Comparison of ENCODE assay signal across 8 mouse cellular contexts in genomic region chr11:75453991-75454930, GRCm38 (mm10). TPM values are rescaled to one million over a fixed set of nuclear protein-coding genes. Genes with fewer than 3 reads are reported as not detected.
A peak's percentile ranks its signal among the peaks of the same experiment; 100 is the strongest.
DNase-seq lines count a peak whose midpoint lies in the region; ATAC-seq and TF ChIP-seq lines count a peak whose summit lies in the region.

Wdr81 (minus strand) TSS chr11:75454717.

- WGBS in lung, embryonic 14.5 days, result 2% methylated on average over 56 of the region's 56 CpGs
- 1% methylated on average over 56 of the region's 56 CpGs for WGBS in olfactory bulb, adult 2 months

- TF ChIP-seq CTCF in layer of hippocampus, adult 2 months (conservative IDR thresholded peaks at IDR 0.05), result peak; percentile 64
- peak; percentile 64 for TF ChIP-seq CTCF in lung, embryonic 14.5 days (IDR thresholded peaks at IDR 0.05; ENCODE audit: low read depth)
- TF ChIP-seq CTCF in olfactory bulb, adult 2 months (IDR thresholded peaks at IDR 0.05; ENCODE audit: insufficient read depth, low read depth, low read length), result peak; percentile 28; the same call in 1 of the 2 replicates

- peak; percentile 94 for ATAC-seq in lung, embryonic 14.5 days (ENCODE audit: insufficient read depth)

- peak within 1 kb of the TSS; percentile 67 for H3K4me3 ChIP-seq in layer of hippocampus, adult 2 months
- peak within 1 kb of the TSS; percentile 62 for H3K4me3 ChIP-seq in lung, embryonic 14.5 days (ENCODE audit: low read depth, low read length)
- peak within 1 kb of the TSS; percentile 71 for H3K4me3 ChIP-seq in olfactory bulb, adult 2 months (ENCODE audit: insufficient read depth, low read depth, low read length)

- H3K9me3 ChIP-seq in lung, embryonic 14.5 days (ENCODE audit: low read depth, low read length), result no peaks in the 10 kb centered on the region

- peak; percentile 72 for TF ChIP-seq POLR2A in olfactory bulb, adult 2 months (IDR thresholded peaks at IDR 0.05; ENCODE audit: insufficient read depth, low read depth, low read length)

- peak; percentile 89 for DNase-seq in MN1 (ENCODE audit: low spot score)
- DNase-seq in cerebellum, adult 8-10 months, result peak; percentile 77
- peak; percentile 88 for DNase-seq in forelimb bud, embryonic 11.5 days (ENCODE audit: low read depth, low spot score)
- DNase-seq in heart, postnatal 4 days, result peak; percentile 87
- DNase-seq in layer of hippocampus, adult 2 months (ENCODE audit: low spot score in 2 of 2), result peak; percentile 86 to 90
- peak; percentile 96 for DNase-seq in lung, embryonic 14.5 days
- peak; percentile 83 to 90 for DNase-seq in thymus, adult 18-20 months

- peaks cover 3% of the 10 kb centered on the region; the same call in 1 of the 2 replicates for H3K36me3 ChIP-seq in lung, embryonic 14.5 days (ENCODE audit: insufficient read depth)

- H3K9ac ChIP-seq in lung, embryonic 14.5 days, result peak within 1 kb of the TSS; percentile 63

- H3K4me1 ChIP-seq in lung, embryonic 14.5 days (ENCODE audit: insufficient read depth), result peaks cover 7% of the 10 kb centered on the region
- H3K4me1 ChIP-seq in olfactory bulb, adult 2 months (ENCODE audit: control insufficient read depth, insufficient read depth, low read length), result peaks cover 47% of the 10 kb centered on the region

- H3K27ac ChIP-seq in layer of hippocampus, adult 2 months, result peak within 1 kb of the TSS; percentile 93
- peak within 1 kb of the TSS; percentile 72; the same call in 1 of the 2 replicates for H3K27ac ChIP-seq in lung, embryonic 14.5 days (ENCODE audit: low read depth)
- H3K27ac ChIP-seq in olfactory bulb, adult 2 months (ENCODE audit: insufficient read depth, low read depth, low read length), result 0 out of 2 replicates have a peak within 1 kb of the TSS, but pooled peaks have one; percentile 3

- peak within 1 kb of the TSS; percentile 100 for H3K4me2 ChIP-seq in lung, embryonic 14.5 days

- no peaks in the 10 kb centered on the region for H3K27me3 ChIP-seq in lung, embryonic 14.5 days (ENCODE audit: insufficient read depth, low read length)

RNA-seq across cellular contexts. Expression of gene Wdr81, which starts in this region (rescaled TPM):
- total RNA-seq in heart, postnatal 4 days (2021), result 1 to 10 TPM; 5.2 to 6.0 TPM
- total RNA-seq in layer of hippocampus, adult 2 months (2021), result 10 to 100 TPM; 23.4 to 23.7 TPM
- 4.1 and 4.6 TPM in 2 replicates for polyA plus RNA-seq in lung, embryonic 14.5 days (2014; fragmentation: Nextera tagmentation; extraction: Ambion mirVana)
- not detected in 2 replicates for polyA plus RNA-seq in olfactory bulb, adult 2 months (2012; ENCODE audit: insufficient read depth, insufficient read length, low replicate concordance, missing spikeins)

Comparison
In these comparisons a context has a peak if more than half of its experiments do, and no peak if none do; other contexts are left out.
1. Peak in every context shown above with its lines: DNase-seq, ATAC-seq, H3K4me3 ChIP-seq and H3K27ac ChIP-seq.
2. H3K27ac ChIP-seq: peak in every context shown above with its lines; median percentile 93 in layer of hippocampus, adult 2 months; 72 in lung, embryonic 14.5 days; 3 in olfactory bulb, adult 2 months.